Mouse (Mus musculus): Measurements from ENCODE around the gene Olfr147.

DNA sequence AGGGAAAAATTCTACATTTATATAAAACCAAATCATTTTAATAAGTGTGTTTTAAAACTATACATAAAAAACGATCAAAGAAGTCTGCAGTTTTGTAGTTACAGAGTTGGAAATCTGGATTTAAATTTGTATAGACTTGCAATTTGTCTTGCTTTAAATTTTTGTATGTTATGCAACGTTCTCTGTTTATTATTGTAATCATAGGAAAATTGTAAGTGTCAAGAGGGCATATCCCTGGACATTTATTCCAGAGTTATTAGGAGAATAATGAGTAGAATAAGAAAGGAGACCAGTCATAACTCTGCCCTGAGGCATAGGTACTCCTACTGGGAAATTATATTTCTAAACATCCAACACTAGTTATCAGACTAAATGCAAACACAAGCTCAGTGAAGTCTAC, 24.7 kb upstream of the Olfr147 start, which contains the start of gene Olfr251:
- TF ChIP-seq EP300 (IDR thresholded peaks at IDR 0.05; ENCODE audit: insufficient read depth, low read depth, low read length) (no peak), CTCF (IDR thresholded peaks at IDR 0.05; ENCODE audit: low read depth, low read length) (no peak), POLR2A (IDR thresholded peaks at IDR 0.05; ENCODE audit: insufficient read depth, low read length) (no peak)

Data from ES-Bruce4 (cell line).